Mouse (Mus musculus) forebrain, embryonic 12.5 days (tissue): Measurements from ENCODE around the gene Gm49395. TPM values are rescaled to one million over a fixed set of nuclear protein-coding genes. Genes with fewer than 3 reads are reported as not detected.

Source experiments
- ATAC-seq: fragments of 200-750 bp; cut with Nextera tagmentation; 2 replicates; pipeline ENCODE4 v1.8.0; 2017; ENCODE audit warnings: moderate TSS enrichment; ENCODE audit not compliant: low FRiP score
- H3K27ac ChIP-seq: fragments of 300-500 bp; sonication (generic); 2 replicates; pipeline ENCODE4 v1.5.1; 2016; ENCODE audit warnings: mild to moderate bottlenecking
- H3K27me3 ChIP-seq: fragments of 300-500 bp; sonication (generic); 2 replicates; pipeline ENCODE4 v1.6.1; 2016; ENCODE audit warnings: mild to moderate bottlenecking
- H3K36me3 ChIP-seq: fragments of 300-500 bp; sonication (generic); replicated peaks from 2 replicates; pipeline ENCODE4 v1.6.1; 2016; ENCODE audit warnings: mild to moderate bottlenecking
- H3K4me1 ChIP-seq: fragments of 300-500 bp; sonication (generic); 2 replicates; pipeline ENCODE4 v1.6.1; 2016
- H3K4me2 ChIP-seq: fragments of 300-500 bp; sonication (generic); 2 replicates; pipeline ENCODE4 v1.6.1; 2016; ENCODE audit warnings: mild to moderate bottlenecking, moderate library complexity
- H3K4me3 ChIP-seq: fragments of 300-500 bp; sonication (generic); replicated peaks from 2 replicates; pipeline ENCODE4 v1.5.1; 2016; ENCODE audit warnings: mild to moderate bottlenecking
- H3K9ac ChIP-seq: fragments of 300-500 bp; sonication (generic); 2 replicates; pipeline ENCODE4 v1.6.1; 2016; ENCODE audit warnings: mild to moderate bottlenecking
- H3K9me3 ChIP-seq: fragments of 300-500 bp; sonication (generic); 2 replicates; pipeline ENCODE4 v1.6.1; 2016
- WGBS: fragments of 180-500 bp; shearing (Covaris S2); methylation state at CpG from one replicate; pipeline ENCODE4 v1.1.7; 2016; 5-methylcytosine and 5-hydroxymethylcytosine counted together
- polyA plus RNA-seq: library from polyadenylated mRNA; unstranded; fragments of >200 nt; fragmentation: Nextera tagmentation; extraction: Ambion mirVana; gene quantifications from 2 replicates; pipeline ENCODE4 v1.2.1, GENCODE M21; 2016

The Gm49395 gene
- polyA plus RNA-seq, 1 experiment from 2014 or later, result 3.6 TPM

GRCm38 (mm10) chr13:114999582-114999981, 102.1 kb downstream of the Gm49395 start:
- Histone ChIP-seq H3K9ac (no peak overlapping the region), H3K4me3 (no peak overlapping the region), H3K4me2 (no peak overlapping the region), H3K27me3 (no peaks in the 10 kb centered on the region), H3K36me3 (no peaks in the 10 kb centered on the region), H3K27ac (no peak overlapping the region), H3K9me3 (no peaks in the 10 kb centered on the region), H3K4me1 (no peaks in the 10 kb centered on the region)
- ATAC-seq, result no peak
- 77% methylated on average over 4 of the region's 4 CpGs for WGBS

- H3K27ac ChIP-seq, result no peak overlapping the region
- H3K9me3 ChIP-seq, result no peaks in the 10 kb centered on the region
- no peaks in the 10 kb centered on the region for H3K36me3 ChIP-seq
- H3K9ac ChIP-seq, result no peak overlapping the region
- WGBS, result 94% methylated on average over 10 of the region's 10 CpGs
- H3K27me3 ChIP-seq, result no peaks in the 10 kb centered on the region
- peaks cover 2% of the 10 kb centered on the region; the same call in 1 of the 2 replicates for H3K4me1 ChIP-seq
- no peak for ATAC-seq
- H3K4me2 ChIP-seq, result no peak overlapping the region
- no peak overlapping the region for H3K4me3 ChIP-seq
Measured at GRCm38 (mm10) chr13:114998100-114998499, 103.6 kb downstream of the Gm49395 start.

DNA sequence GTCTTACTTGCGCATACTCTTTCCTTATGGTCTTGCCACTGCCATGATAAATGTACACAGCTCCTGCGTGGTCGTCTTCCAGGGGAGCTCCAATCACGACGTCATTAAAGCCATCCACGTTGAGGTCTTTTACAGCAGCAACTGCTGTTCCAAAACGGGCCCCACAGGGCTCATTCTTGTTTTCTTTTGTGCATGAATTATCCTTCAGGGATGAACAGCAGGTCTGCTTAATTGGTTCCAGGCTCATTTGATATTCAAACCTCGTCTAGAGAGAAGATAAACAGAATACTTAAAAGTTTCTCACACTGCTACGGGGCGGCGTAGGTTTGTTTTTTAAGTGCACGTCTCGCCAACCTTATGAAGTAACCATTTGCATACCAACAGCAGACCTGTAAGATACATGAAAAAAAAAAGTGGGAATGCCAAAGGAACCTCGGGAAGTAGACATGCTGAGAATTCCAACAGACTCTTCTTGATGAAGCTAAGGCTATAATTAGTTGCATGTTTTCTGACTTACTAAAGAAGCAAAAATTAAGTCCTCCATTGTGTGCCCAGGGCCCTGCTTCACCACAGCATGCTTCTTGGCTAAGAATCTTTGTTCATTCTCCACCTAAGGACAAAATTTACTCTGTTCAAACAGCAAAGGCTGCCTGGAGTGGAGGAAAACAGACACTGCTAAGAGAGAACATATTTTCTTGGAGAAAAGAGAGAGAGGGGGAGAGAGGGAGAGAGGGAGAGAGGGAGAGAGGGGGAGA, 109.3 kb downstream of the Gm49395 start:
- peak; percentile 92 for ATAC-seq
- H3K9ac ChIP-seq, result no peak overlapping the region
- H3K9me3 ChIP-seq, result no peaks in the 10 kb centered on the region
- H3K4me3 ChIP-seq, result no peak overlapping the region
- peak overlapping the region; percentile 25 for H3K4me2 ChIP-seq
- peak overlapping the region; percentile 76 for H3K27ac ChIP-seq
- H3K27me3 ChIP-seq, result no peaks in the 10 kb centered on the region
- WGBS, result 10% methylated on average over 14 of the region's 14 CpGs
- peaks cover 13% of the 10 kb centered on the region for H3K4me1 ChIP-seq
- no peaks in the 10 kb centered on the region for H3K36me3 ChIP-seq

- no peak overlapping the region for H3K9ac ChIP-seq
- H3K36me3 ChIP-seq, result no peaks in the 10 kb centered on the region
- H3K9me3 ChIP-seq, result no peaks in the 10 kb centered on the region
- no peak overlapping the region for H3K27ac ChIP-seq
- no peak overlapping the region for H3K4me2 ChIP-seq
- no peaks in the 10 kb centered on the region for H3K27me3 ChIP-seq
- H3K4me1 ChIP-seq, result peaks cover 9% of the 10 kb centered on the region
- no peak for ATAC-seq
- WGBS, result 71% methylated on average over 6 of the region's 6 CpGs
- no peak overlapping the region for H3K4me3 ChIP-seq
Measured at GRCm38 (mm10) chr13:114987668-114988067, 114.1 kb downstream of the Gm49395 start.

GRCm38 (mm10) chr13:114987161-114987560, 114.6 kb downstream of the Gm49395 start:
- 71% methylated on average over 2 of the region's 2 CpGs for WGBS
- H3K4me2 ChIP-seq, result no peak overlapping the region
- H3K4me3 ChIP-seq, result no peak overlapping the region
- no peaks in the 10 kb centered on the region for H3K27me3 ChIP-seq
- no peaks in the 10 kb centered on the region for H3K9me3 ChIP-seq
- no peak for ATAC-seq
- H3K36me3 ChIP-seq, result no peaks in the 10 kb centered on the region
- no peak overlapping the region for H3K27ac ChIP-seq
- no peak overlapping the region for H3K9ac ChIP-seq
- H3K4me1 ChIP-seq, result peaks cover 3% of the 10 kb centered on the region

Other genes starting within 250 kb of the Gm49395 start
- 1.3 and 1.4 TPM in 2 replicates for gene Itga2, start 169.8 kb downstream of the Gm49395 start, polyA plus RNA-seq
- gene Pelo, start 11.7 kb downstream of the Gm49395 start, polyA plus RNA-seq, result 3.6 and 4.4 TPM in 2 replicates
- gene Itga1, start within 50 bp of the Gm49395 start, polyA plus RNA-seq, result 4.8 and 5.2 TPM in 2 replicates